Mouse (Mus musculus): ENCODE data around the gene C1qa.

Gene C1qa

DNA sequence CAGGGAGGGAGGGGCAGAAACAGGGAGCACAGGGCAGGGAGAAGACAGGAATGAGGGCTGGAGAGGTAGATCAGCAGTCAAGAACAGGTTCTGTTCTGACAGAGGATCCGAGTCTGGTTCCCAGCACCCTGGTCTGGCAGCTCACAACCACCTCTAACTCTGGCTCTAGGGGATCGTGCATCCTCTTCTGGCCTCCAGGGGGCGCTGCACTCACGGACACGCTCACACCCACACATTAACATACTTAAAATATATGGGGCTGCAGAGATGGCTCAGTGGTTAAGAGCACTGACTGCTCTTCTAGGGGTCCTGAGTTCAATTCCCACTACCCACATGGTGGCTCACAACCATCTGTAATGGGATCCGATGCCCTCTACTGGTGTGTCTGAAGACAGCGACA is 38.6 kb downstream of the C1qa start:
- DNase-seq (ENCODE audit: low read depth): no peak

DNA sequence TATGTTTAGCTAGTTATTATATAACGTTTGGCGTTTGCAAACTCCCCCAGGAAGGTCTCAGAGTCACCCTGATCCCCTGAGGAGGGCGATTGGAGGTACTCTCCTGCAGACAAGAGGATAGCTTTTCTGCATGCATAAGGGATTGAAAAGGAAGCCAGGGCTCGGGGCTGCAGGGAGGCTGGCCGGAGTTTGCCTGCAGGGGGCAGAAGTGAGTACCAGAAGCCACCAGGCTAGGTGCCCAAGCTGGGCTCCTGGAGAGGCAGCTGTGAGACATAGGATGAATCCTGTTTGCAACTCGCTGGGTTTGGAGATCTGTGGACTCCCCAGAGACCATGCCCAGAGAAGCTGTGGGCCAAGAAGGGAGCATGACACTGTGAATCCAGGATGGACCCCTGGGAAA is 43.5 kb downstream of the C1qa start:
- no peak for DNase-seq (ENCODE audit: low read depth)

DNA sequence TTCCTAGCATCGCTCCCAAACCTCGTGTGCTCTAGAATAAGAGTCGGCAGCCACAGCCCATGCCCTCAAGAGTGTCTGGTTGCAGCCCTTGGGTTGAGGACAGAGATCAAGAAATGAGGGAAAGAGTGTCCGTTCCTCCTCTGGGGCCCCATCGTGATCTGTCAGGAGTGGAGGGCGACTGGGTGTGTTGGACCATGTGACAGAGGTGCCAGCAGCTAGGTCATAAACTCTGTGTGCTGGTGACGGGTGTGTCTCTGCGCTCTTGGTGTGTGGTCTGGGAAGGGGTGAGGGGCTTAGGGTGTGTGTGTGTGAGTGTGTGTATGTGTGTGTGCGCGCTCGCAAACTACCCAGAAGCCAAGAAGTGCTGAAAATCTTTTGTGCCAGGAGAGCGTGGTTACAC is 45.6 kb downstream of the C1qa start:
- DNase-seq (ENCODE audit: low read depth): no peak

DNA sequence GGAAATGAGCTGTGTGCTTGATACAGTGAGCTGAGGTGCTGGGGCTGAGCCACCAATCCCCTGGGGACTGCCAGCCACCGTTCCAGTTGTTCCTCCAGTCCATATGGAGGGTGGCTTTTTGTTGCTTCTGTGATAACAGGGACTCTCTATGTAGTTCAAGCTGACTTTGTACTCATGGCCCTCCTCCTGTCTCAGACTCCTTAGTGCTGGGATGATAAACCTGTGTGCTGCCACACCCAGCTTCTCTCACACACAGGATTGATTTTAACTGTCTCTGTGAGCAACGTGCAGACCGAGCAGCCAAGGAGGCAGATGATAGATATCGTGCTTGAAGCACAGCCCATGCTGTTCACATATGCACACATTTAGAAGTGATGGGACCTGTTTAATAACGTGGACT is 46.5 kb downstream of the C1qa start:
- DNase-seq (ENCODE audit: low read depth): no peak

DNA sequence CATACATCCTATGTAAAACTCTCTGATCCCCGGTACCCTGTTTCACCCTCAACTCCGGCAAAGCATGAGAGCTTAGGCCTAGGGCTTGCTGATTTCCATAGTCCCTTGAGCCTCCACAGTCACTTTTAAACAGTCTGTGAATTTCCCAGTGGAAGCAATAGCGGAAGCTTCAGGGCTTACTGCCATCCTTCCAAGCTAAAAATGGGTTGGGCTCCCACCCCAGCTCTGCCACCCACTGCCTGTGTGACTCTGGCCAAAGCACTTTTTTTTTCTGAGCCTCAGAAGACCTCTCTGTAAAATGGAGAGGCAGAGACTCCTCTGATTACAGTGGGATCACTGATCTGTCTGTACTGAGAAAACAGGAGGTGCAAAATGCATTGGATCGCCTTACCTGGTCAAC is 50.0 kb downstream of the C1qa start:
- no peak for DNase-seq (ENCODE audit: low read depth)

DNA sequence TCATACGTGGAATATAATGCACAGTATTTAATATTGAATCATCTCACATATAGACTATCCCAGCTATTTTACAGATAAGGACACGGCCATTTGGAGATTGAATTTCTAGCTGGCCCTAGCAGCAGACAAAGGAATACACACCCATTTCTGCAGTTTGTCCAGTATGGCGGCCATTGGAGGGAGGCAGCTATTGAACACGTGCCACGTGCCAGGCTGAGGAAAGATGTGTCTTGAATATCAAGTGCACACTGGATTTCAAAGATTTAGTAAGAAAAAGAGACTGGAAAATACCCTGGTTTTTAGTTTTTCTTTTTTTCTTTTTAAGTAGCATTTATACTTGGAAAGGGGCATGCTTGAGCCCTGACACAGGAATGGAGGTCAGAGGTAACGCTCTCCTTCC is 51.4 kb downstream of the C1qa start:
- DNase-seq (ENCODE audit: low read depth): no peak

Measured in c-Kit-positive CD71-negative TER-119-negative erythroid progenitor cells, embryonic 14.5 days (primary cell).